Mouse (Mus musculus) heart, embryonic 16.5 days (tissue): ENCODE data around the gene Mgmt. TPM values are rescaled to one million over a fixed set of nuclear protein-coding genes. Genes with fewer than 3 reads are reported as not detected.

Source experiments
- ATAC-seq: fragments of 200-750 bp; cut with Nextera tagmentation; replicated peaks from 2 replicates; pipeline ENCODE4 v1.8.0; 2017; ENCODE audit warnings: moderate number of reproducible peaks; ENCODE audit not compliant: insufficient read depth, low FRiP score; ENCODE audit errors: extremely low read depth
- H3K27ac ChIP-seq: fragments of 300-500 bp; sonication (generic); 2 replicates; pipeline ENCODE4 v1.5.1; 2014; ENCODE audit warnings: mild to moderate bottlenecking, low read length, control low read depth, moderate library complexity
- H3K27me3 ChIP-seq: fragments of 300-500 bp; sonication (generic); 2 replicates; pipeline ENCODE4 v1.6.1; 2014; ENCODE audit warnings: low read length, mixed read lengths; ENCODE audit not compliant: control insufficient read depth, insufficient read depth
- H3K36me3 ChIP-seq: fragments of 300-500 bp; sonication (generic); 2 replicates; pipeline ENCODE4 v1.6.1; 2014; ENCODE audit not compliant: control insufficient read depth, insufficient read depth
- H3K4me1 ChIP-seq: fragments of 300-500 bp; sonication (generic); 2 replicates; pipeline ENCODE4 v1.6.1; 2014; ENCODE audit warnings: low read length, mixed read lengths; ENCODE audit not compliant: control insufficient read depth, insufficient read depth
- H3K4me2 ChIP-seq: fragments of 300-500 bp; sonication (generic); 2 replicates; pipeline ENCODE4 v1.6.1; 2014; ENCODE audit warnings: low read depth, mild to moderate bottlenecking, control low read depth, low read length
- H3K4me3 ChIP-seq: fragments of 300-500 bp; sonication (generic); 2 replicates; pipeline ENCODE4 v1.5.1; 2014; ENCODE audit warnings: mild to moderate bottlenecking, control low read depth, low read length
- H3K9ac ChIP-seq: fragments of 300-500 bp; sonication (generic); 2 replicates; pipeline ENCODE4 v1.6.1; 2014; ENCODE audit warnings: low read length, control low read depth
- H3K9me3 ChIP-seq: fragments of 300-500 bp; sonication (generic); replicated peaks from 2 replicates; pipeline ENCODE4 v1.6.1; 2016; ENCODE audit warnings: low read length; ENCODE audit not compliant: control insufficient read depth
- WGBS: fragments of 180-500 bp; shearing (Covaris S2); extraction: QIAGEN DNeasy Blood & Tissue Kit; methylation state at CpG from one replicate; pipeline ENCODE4 v1.1.7; 2014; 5-methylcytosine and 5-hydroxymethylcytosine counted together
- polyA plus RNA-seq: library from polyadenylated mRNA; unstranded; fragments of >200 nt; fragmentation: Nextera tagmentation; extraction: Ambion mirVana; gene quantifications from 2 replicates; pipeline ENCODE4 v1.2.1, GENCODE M21; 2015

The Mgmt gene
- polyA plus RNA-seq, 1 experiment from 2014 or later: 7.7 TPM

- Histone ChIP-seq H3K36me3 (no peaks in the 10 kb centered on the region), H3K4me3 (no peak overlapping the region), H3K9ac (peak overlapping the region; percentile 4; the same call in 1 of the 2 replicates), H3K9me3 (peaks cover under 1% of the 10 kb centered on the region; the same call in 1 of the 2 replicates), H3K4me2 (peak overlapping the region; percentile 74; the same call in 1 of the 2 replicates), H3K4me1 (peaks cover 16% of the 10 kb centered on the region), H3K27ac (no peak overlapping the region), H3K27me3 (no peaks in the 10 kb centered on the region)
- 92% methylated on average over 1 of the region's 1 CpGs for WGBS
- no peak for ATAC-seq
These were observed 942 bp downstream of the Mgmt start for GRCm38 (mm10) chr7:136895356-136895755.

DNA sequence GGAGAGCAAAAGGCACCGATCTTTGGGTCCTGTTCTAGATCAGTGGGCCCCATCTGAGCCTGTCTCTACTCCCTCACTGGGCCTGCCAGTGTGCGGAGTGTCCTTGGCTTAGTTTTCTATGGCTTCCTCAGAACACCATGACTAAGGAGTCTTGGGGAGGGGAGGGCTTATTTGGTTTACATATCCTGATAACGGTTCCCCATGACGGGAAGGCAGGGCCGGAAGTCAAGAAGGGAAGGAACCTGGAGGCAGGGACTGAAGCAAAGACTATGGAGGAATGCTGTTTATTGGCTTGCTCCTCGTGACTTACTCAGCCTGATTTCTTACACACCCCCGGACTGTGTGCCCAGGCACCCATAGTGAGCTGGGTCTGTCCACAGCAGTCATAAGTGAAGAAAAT lies 1.4 kb downstream of the Mgmt start:
- H3K4me2 ChIP-seq: no peak overlapping the region
- H3K9ac ChIP-seq: no peak overlapping the region
- H3K4me1 ChIP-seq: peaks cover 16% of the 10 kb centered on the region
- ATAC-seq: no peak
- H3K27me3 ChIP-seq: no peaks in the 10 kb centered on the region
- H3K27ac ChIP-seq: no peak overlapping the region
- WGBS: 77% methylated on average over 7 of the region's 7 CpGs
- H3K4me3 ChIP-seq: no peak overlapping the region
- peaks cover 4% of the 10 kb centered on the region; the same call in 1 of the 2 replicates for H3K9me3 ChIP-seq
- H3K36me3 ChIP-seq: no peaks in the 10 kb centered on the region

DNA sequence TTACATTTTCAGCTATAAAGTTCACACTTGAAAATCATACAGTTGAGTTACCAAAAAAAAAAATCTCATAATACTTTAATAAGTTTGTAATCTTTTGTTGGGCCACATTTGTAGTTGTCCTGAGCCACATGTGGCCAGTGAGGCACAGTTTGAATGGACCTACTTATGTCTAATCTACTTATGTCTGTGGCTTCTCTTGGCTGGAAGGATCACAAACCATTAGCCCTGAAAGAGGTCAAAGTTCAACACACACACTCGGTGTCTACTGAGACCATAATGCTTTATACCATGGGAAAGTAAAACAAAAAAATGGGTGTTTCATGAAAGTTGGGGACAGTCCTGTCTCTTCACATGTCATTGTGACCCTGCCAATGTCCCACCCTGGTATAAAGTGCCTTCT lies 3.1 kb downstream of the Mgmt start:
- H3K9me3 ChIP-seq: peaks cover 4% of the 10 kb centered on the region
- 48% methylated on average over 1 of the region's 1 CpGs for WGBS
- no peaks in the 10 kb centered on the region for H3K36me3 ChIP-seq
- no peaks in the 10 kb centered on the region for H3K27me3 ChIP-seq
- no peak overlapping the region for H3K4me2 ChIP-seq
- ATAC-seq: no peak
- H3K9ac ChIP-seq: no peak overlapping the region
- peak overlapping the region; percentile 47; the same call in 1 of the 2 replicates for H3K27ac ChIP-seq
- H3K4me1 ChIP-seq: peaks cover 16% of the 10 kb centered on the region
- H3K4me3 ChIP-seq: no peak overlapping the region

DNA sequence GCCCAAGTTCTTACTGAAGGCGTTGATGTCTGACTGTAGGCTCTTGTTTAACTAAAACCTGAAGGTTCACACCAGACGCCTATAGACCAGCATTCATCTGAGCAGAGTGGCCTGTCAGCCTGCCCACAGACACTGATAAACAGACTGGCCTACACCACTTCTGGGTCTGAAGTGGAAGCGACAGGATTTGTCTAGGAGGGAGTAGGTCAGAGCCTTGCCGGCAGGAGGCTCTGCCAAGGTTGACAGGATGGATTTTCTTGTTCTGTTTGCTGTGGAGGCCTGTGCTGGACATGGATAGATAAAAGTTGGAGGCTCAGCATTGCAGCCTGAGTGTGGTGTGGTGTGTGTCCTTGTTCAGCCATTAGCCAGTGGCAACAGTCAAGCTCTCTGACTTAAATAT lies 3.6 kb downstream of the Mgmt start:
- WGBS: 28% methylated on average over 4 of the region's 4 CpGs
- peaks cover 4% of the 10 kb centered on the region for H3K9me3 ChIP-seq
- H3K4me3 ChIP-seq: no peak overlapping the region
- peak overlapping the region; percentile 47 for H3K27ac ChIP-seq
- H3K36me3 ChIP-seq: no peaks in the 10 kb centered on the region
- H3K9ac ChIP-seq: no peak overlapping the region
- peaks cover 16% of the 10 kb centered on the region for H3K4me1 ChIP-seq
- H3K27me3 ChIP-seq: no peaks in the 10 kb centered on the region
- H3K4me2 ChIP-seq: no peak overlapping the region
- no peak for ATAC-seq

- Histone ChIP-seq H3K4me1 (no peaks in the 10 kb centered on the region; the same call in 1 of the 2 replicates), H3K4me2 (no peak overlapping the region), H3K9me3 (no peaks in the 10 kb centered on the region), H3K27me3 (no peaks in the 10 kb centered on the region), H3K9ac (no peak overlapping the region), H3K36me3 (no peaks in the 10 kb centered on the region), H3K4me3 (no peak overlapping the region), H3K27ac (no peak overlapping the region)
- 74% methylated on average over 11 of the region's 11 CpGs for WGBS
- ATAC-seq: peak; percentile 45; the same call in 1 of the 2 replicates
These were observed 14.3 kb downstream of the Mgmt start for GRCm38 (mm10) chr7:136908616-136909144.

- no peak for ATAC-seq
- H3K4me3 ChIP-seq: no peak overlapping the region
- H3K4me2 ChIP-seq: no peak overlapping the region
- H3K27ac ChIP-seq: no peak overlapping the region
- H3K27me3 ChIP-seq: no peaks in the 10 kb centered on the region
- 96% methylated on average over 4 of the region's 4 CpGs for WGBS
- H3K36me3 ChIP-seq: no peaks in the 10 kb centered on the region
- no peaks in the 10 kb centered on the region; the same call in 1 of the 2 replicates for H3K4me1 ChIP-seq
- no peaks in the 10 kb centered on the region for H3K9me3 ChIP-seq
- no peak overlapping the region for H3K9ac ChIP-seq
These were observed 18.5 kb downstream of the Mgmt start for GRCm38 (mm10) chr7:136912901-136913300.

GRCm38 (mm10) chr7:136916021-136916420 lies 21.6 kb downstream of the Mgmt start:
- ATAC-seq: no peak
- H3K4me2 ChIP-seq: no peak overlapping the region
- H3K36me3 ChIP-seq: no peaks in the 10 kb centered on the region
- no peaks in the 10 kb centered on the region for H3K9me3 ChIP-seq
- H3K27me3 ChIP-seq: no peaks in the 10 kb centered on the region
- H3K27ac ChIP-seq: no peak overlapping the region
- 85% methylated on average over 3 of the region's 3 CpGs for WGBS
- H3K9ac ChIP-seq: no peak overlapping the region
- no peak overlapping the region for H3K4me3 ChIP-seq
- no peaks in the 10 kb centered on the region for H3K4me1 ChIP-seq

DNA sequence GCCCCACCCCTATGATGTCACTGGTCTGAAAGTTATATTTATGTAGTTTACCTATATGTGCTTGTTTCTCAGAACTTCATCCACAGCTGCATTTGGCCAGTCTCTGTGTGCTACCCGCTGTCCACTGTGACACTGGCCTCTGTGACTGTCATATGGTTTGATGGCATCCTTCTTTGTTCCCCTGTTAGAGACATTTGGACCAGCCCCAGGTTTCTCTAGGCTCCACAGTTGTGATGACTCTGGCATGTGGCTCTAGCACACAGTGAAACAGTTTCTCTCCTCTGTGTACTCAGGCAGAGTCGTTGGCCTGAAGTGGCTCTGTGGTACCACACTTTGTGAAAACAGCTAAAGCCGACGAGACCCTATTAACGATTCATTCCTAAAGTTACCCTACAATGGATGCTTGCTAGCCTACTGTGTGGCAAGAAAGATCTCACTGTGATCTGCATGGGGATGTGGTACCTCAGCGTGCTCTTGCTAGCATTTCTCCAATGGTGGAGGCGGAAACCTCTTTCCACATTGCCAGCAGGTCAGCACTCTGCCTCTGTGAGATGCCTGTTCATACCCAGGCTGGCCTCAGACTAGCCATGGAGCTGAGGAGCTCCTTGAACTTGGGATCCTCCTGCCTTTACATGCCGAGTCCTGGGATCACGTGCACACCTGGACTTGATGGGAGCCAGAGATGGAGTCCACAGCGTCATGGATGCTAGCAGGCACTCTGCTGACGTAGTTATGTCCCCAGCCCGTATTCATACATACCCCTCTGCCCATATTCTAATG lies 26.8 kb downstream of the Mgmt start:
- H3K9me3 ChIP-seq: peaks cover 4% of the 10 kb centered on the region; the same call in 1 of the 2 replicates
- no peak overlapping the region for H3K4me3 ChIP-seq
- peaks cover 10% of the 10 kb centered on the region; the same call in 1 of the 2 replicates for H3K4me1 ChIP-seq
- no peak overlapping the region for H3K4me2 ChIP-seq
- H3K27ac ChIP-seq: no peak overlapping the region
- H3K27me3 ChIP-seq: no peaks in the 10 kb centered on the region; the same call in 1 of the 2 replicates
- no peaks in the 10 kb centered on the region for H3K36me3 ChIP-seq
- ATAC-seq: no peak
- WGBS: 86% methylated on average over 12 of the region's 12 CpGs
- no peak overlapping the region for H3K9ac ChIP-seq

- Histone ChIP-seq H3K4me1 (peaks cover 10% of the 10 kb centered on the region; the same call in 1 of the 2 replicates), H3K36me3 (no peaks in the 10 kb centered on the region), H3K9me3 (peaks cover 4% of the 10 kb centered on the region; the same call in 1 of the 2 replicates), H3K27me3 (no peaks in the 10 kb centered on the region; the same call in 1 of the 2 replicates), H3K4me2 (no peak overlapping the region), H3K4me3 (no peak overlapping the region), H3K27ac (no peak overlapping the region), H3K9ac (no peak overlapping the region)
- ATAC-seq: no peak
- 51% methylated on average over 6 of the region's 6 CpGs for WGBS
These were observed 27.8 kb downstream of the Mgmt start for GRCm38 (mm10) chr7:136922230-136922629.
